Mouse (Mus musculus) hindbrain, embryonic 14.5 days (tissue): ENCODE data around the gene Actn1. TPM values are rescaled to one million over a fixed set of nuclear protein-coding genes. Genes with fewer than 3 reads are reported as not detected.

Experiments used
- ATAC-seq: fragments of 200-750 bp; cut with Nextera tagmentation; 2 replicates; pipeline ENCODE4 v1.8.0; 2017; ENCODE audit warnings: moderate number of reproducible peaks, mild to moderate bottlenecking, moderate TSS enrichment, moderate library complexity; ENCODE audit not compliant: low FRiP score
- DNase-seq: peaks from one replicate; pipeline ENCODE4 v3.0.0-alpha.2; 2015; ENCODE audit warnings: low spot score
- H3K27ac ChIP-seq: fragments of 300-500 bp; sonication (generic); 2 replicates; pipeline ENCODE4 v1.5.1; 2014; ENCODE audit warnings: mild to moderate bottlenecking, moderate library complexity
- H3K27me3 ChIP-seq: fragments of 300-500 bp; sonication (generic); 2 replicates; pipeline ENCODE4 v1.6.1; 2014; ENCODE audit warnings: mild to moderate bottlenecking, low read length, mixed read lengths; ENCODE audit not compliant: control insufficient read depth, insufficient read depth
- H3K36me3 ChIP-seq: fragments of 300-500 bp; sonication (generic); replicated peaks from 2 replicates; pipeline ENCODE4 v1.6.1; 2014; ENCODE audit not compliant: control insufficient read depth, insufficient read depth
- H3K4me1 ChIP-seq: fragments of 300-500 bp; sonication (generic); replicated peaks from 2 replicates; pipeline ENCODE4 v1.6.1; 2014; ENCODE audit warnings: antibody characterized with exemption, low read length, mixed read lengths; ENCODE audit not compliant: control insufficient read depth, insufficient read depth
- H3K4me2 ChIP-seq: fragments of 300-500 bp; sonication (generic); replicated peaks from 2 replicates; pipeline ENCODE4 v1.6.1; 2014; ENCODE audit warnings: mild to moderate bottlenecking, moderate library complexity
- H3K4me3 ChIP-seq: fragments of 300-500 bp; sonication (generic); replicated peaks from 2 replicates; pipeline ENCODE4 v1.5.1; 2014; ENCODE audit warnings: mild to moderate bottlenecking, low read length
- H3K9ac ChIP-seq: fragments of 300-500 bp; sonication (generic); 2 replicates; pipeline ENCODE4 v1.6.1; 2014
- H3K9me3 ChIP-seq: fragments of 300-500 bp; sonication (generic); 2 replicates; pipeline ENCODE4 v1.6.1; 2016; ENCODE audit warnings: low read length; ENCODE audit not compliant: control insufficient read depth
- WGBS: fragments of 180-500 bp; shearing (Covaris S2); extraction: QIAGEN DNeasy Blood & Tissue Kit; methylation state at CpG from one replicate; pipeline ENCODE4 v1.1.7; 2014; 5-methylcytosine and 5-hydroxymethylcytosine counted together
- polyA plus RNA-seq: library from polyadenylated mRNA; unstranded; fragments of >200 nt; fragmentation: Nextera tagmentation; extraction: Ambion mirVana; gene quantifications from 2 replicates; pipeline ENCODE4 v1.2.1, GENCODE M21; 2014

Actn1 gene
- polyA plus RNA-seq, 1 experiment from 2014 or later: 9.9 TPM

GRCm38 (mm10) chr12:80121438-80121837 lies 138.7 kb downstream of the Actn1 start:
- no peak overlapping the region for H3K9ac ChIP-seq
- no peak overlapping the region for H3K4me2 ChIP-seq
- no peaks in the 10 kb centered on the region for H3K9me3 ChIP-seq
- DNase-seq (no peak), ATAC-seq (no peak)
- no peak overlapping the region for H3K27ac ChIP-seq
- H3K4me1 ChIP-seq: peaks cover 18% of the 10 kb centered on the region
- no peak overlapping the region for H3K4me3 ChIP-seq
- WGBS: 81% methylated on average over 1 of the region's 1 CpGs
- no peaks in the 10 kb centered on the region for H3K27me3 ChIP-seq
- peaks cover 11% of the 10 kb centered on the region; the same call in 1 of the 2 replicates for H3K36me3 ChIP-seq

GRCm38 (mm10) chr12:80118588-80118987 lies 141.6 kb downstream of the Actn1 start:
- H3K4me2 ChIP-seq: no peak overlapping the region
- H3K4me3 ChIP-seq: no peak overlapping the region
- no peaks in the 10 kb centered on the region for H3K9me3 ChIP-seq
- no peak overlapping the region for H3K9ac ChIP-seq
- no peak for DNase-seq
- no peak for ATAC-seq
- peaks cover 11% of the 10 kb centered on the region for H3K27me3 ChIP-seq
- H3K27ac ChIP-seq: no peak overlapping the region
- 97% methylated on average over 1 of the region's 1 CpGs for WGBS
- H3K36me3 ChIP-seq: peaks cover 11% of the 10 kb centered on the region; the same call in 1 of the 2 replicates
- H3K4me1 ChIP-seq: peaks cover 24% of the 10 kb centered on the region

Other genes starting within 250 kb of the Actn1 start
- 47.7 and 48.8 TPM in 2 replicates for gene Zfp36l1, start 147.4 kb downstream of the Actn1 start, polyA plus RNA-seq
- gene Dcaf5, start 176.2 kb upstream of the Actn1 start, polyA plus RNA-seq: 24.3 and 24.9 TPM in 2 replicates
- gene Exd2, start 202.7 kb upstream of the Actn1 start, polyA plus RNA-seq: 48.1 and 51.8 TPM in 2 replicates